Mouse (Mus musculus): ENCODE results near the gene Krtcap3. TPM values are rescaled to one million over a fixed set of nuclear protein-coding genes. Genes with fewer than 3 reads are reported as not detected.
A peak's percentile ranks its signal among the peaks of the same experiment; 100 is the strongest.

The Krtcap3 gene
- polyA plus RNA-seq, 1 experiment from 2014 or later = 6.1 TPM

GRCm38 (mm10) chr5:31221304-31221945, 30.1 kb upstream of the Krtcap3 start:
- H3K4me3 ChIP-seq = peak overlapping the region; percentile 99
- WGBS (ENCODE audit: insufficient replicate concordance) = 12% methylated on average over 11 of the region's 11 CpGs
- peak overlapping the region; percentile 86 for H3K27ac ChIP-seq
- H3K9ac ChIP-seq = peak overlapping the region; percentile 99
- peaks cover 2% of the 10 kb centered on the region for H3K36me3 ChIP-seq
- H3K4me1 ChIP-seq = peaks cover 39% of the 10 kb centered on the region
- no peak for ATAC-seq
- H3K9me3 ChIP-seq (replicated peaks) = no peaks in the 10 kb centered on the region
- H3K4me2 ChIP-seq = peak overlapping the region; percentile 91
- H3K27me3 ChIP-seq (replicated peaks) = no peaks in the 10 kb centered on the region

- Histone ChIP-seq H3K4me2 (no peak overlapping the region), H3K27ac (no peak overlapping the region), H3K27me3 (replicated peaks) (no peaks in the 10 kb centered on the region), H3K36me3 (no peaks in the 10 kb centered on the region), H3K4me1 (peaks cover 27% of the 10 kb centered on the region), H3K9me3 (replicated peaks) (no peaks in the 10 kb centered on the region), H3K9ac (no peak overlapping the region), H3K4me3 (no peak overlapping the region)
- 87% methylated on average over 9 of the region's 9 CpGs for WGBS (ENCODE audit: insufficient replicate concordance)
- no peak for ATAC-seq
These were observed 28.8 kb upstream of the Krtcap3 start for GRCm38 (mm10) chr5:31222696-31223095.

- H3K9me3 ChIP-seq (replicated peaks) = no peaks in the 10 kb centered on the region
- H3K27ac ChIP-seq = no peak overlapping the region
- no peak for ATAC-seq
- H3K27me3 ChIP-seq (replicated peaks) = no peaks in the 10 kb centered on the region
- H3K4me1 ChIP-seq = peaks cover 2% of the 10 kb centered on the region; the same call in 1 of the 2 replicates
- no peak overlapping the region for H3K4me3 ChIP-seq
- no peak overlapping the region for H3K4me2 ChIP-seq
- 61% methylated on average over 1 of the region's 1 CpGs for WGBS (ENCODE audit: insufficient replicate concordance)
- no peak overlapping the region for H3K9ac ChIP-seq
- no peaks in the 10 kb centered on the region for H3K36me3 ChIP-seq
These were observed 24.9 kb upstream of the Krtcap3 start for GRCm38 (mm10) chr5:31226641-31227040.

- H3K9me3 ChIP-seq (replicated peaks) = no peaks in the 10 kb centered on the region
- peak within 1 kb of the TSS; percentile 84 for H3K4me2 ChIP-seq
- H3K27me3 ChIP-seq (replicated peaks) = no peaks in the 10 kb centered on the region
- peak within 1 kb of the TSS; percentile 100 for H3K4me3 ChIP-seq
- under 1% methylated on average over 94 of the region's 103 CpGs for WGBS (ENCODE audit: insufficient replicate concordance)
- H3K27ac ChIP-seq = peak within 1 kb of the TSS; percentile 96
- H3K9ac ChIP-seq = peak within 1 kb of the TSS; percentile 97
- peaks cover 23% of the 10 kb centered on the region for H3K36me3 ChIP-seq
- peak; percentile 94 for ATAC-seq
- peaks cover 15% of the 10 kb centered on the region for H3K4me1 ChIP-seq
These were observed 10.6 kb upstream of the Krtcap3 start, which contains the start of the genes Nrbp1 and Gm9970 for GRCm38 (mm10) chr5:31240637-31241521. Gene Nrbp1, plus strand, starts transcription at chr5:31240864. Gene Gm9970, minus strand, starts transcription at chr5:31241232.

GRCm38 (mm10) chr5:31241522-31242034, 9.9 kb upstream of the Krtcap3 start:
- Histone ChIP-seq H3K9me3 (replicated peaks) (no peaks in the 10 kb centered on the region), H3K9ac (peak overlapping the region; percentile 97), H3K27ac (peak overlapping the region; percentile 96), H3K4me1 (peaks cover 15% of the 10 kb centered on the region), H3K4me3 (peak overlapping the region; percentile 100), H3K4me2 (peak overlapping the region; percentile 84), H3K36me3 (peaks cover 30% of the 10 kb centered on the region), H3K27me3 (replicated peaks) (no peaks in the 10 kb centered on the region)
- WGBS (ENCODE audit: insufficient replicate concordance) = under 1% methylated on average over 13 of the region's 13 CpGs
- ATAC-seq = 0 out of 2 replicates have a peak, but pooled peaks have one; percentile 2

- no peak for ATAC-seq
- 25% methylated on average over 10 of the region's 10 CpGs for WGBS (ENCODE audit: insufficient replicate concordance)
These were observed 9.3 kb upstream of the Krtcap3 start for GRCm38 (mm10) chr5:31242191-31242590.

GRCm38 (mm10) chr5:31250716-31251115, 775 bp upstream of the Krtcap3 start:
- Histone ChIP-seq H3K36me3 (peaks cover 88% of the 10 kb centered on the region), H3K9ac (no peak overlapping the region), H3K9me3 (replicated peaks) (no peaks in the 10 kb centered on the region), H3K27ac (no peak overlapping the region), H3K4me1 (peaks cover 27% of the 10 kb centered on the region), H3K4me2 (peak overlapping the region; percentile 65; the same call in 1 of the 2 replicates), H3K4me3 (no peak overlapping the region), H3K27me3 (replicated peaks) (no peaks in the 10 kb centered on the region)
- WGBS (ENCODE audit: insufficient replicate concordance) = 75% methylated on average over 4 of the region's 4 CpGs
- no peak for ATAC-seq

More at GRCm38 (mm10) chr5:31242191-31242590, 9.3 kb upstream of the Krtcap3 start:
- peaks cover 15% of the 10 kb centered on the region for H3K4me1 ChIP-seq
- H3K4me2 ChIP-seq = peak overlapping the region; percentile 84
- H3K27me3 ChIP-seq (replicated peaks) = no peaks in the 10 kb centered on the region
- peak overlapping the region; percentile 100 for H3K4me3 ChIP-seq
- H3K27ac ChIP-seq = peak overlapping the region; percentile 96; the same call in 1 of the 2 replicates
- peak overlapping the region; percentile 97 for H3K9ac ChIP-seq
- H3K36me3 ChIP-seq = peaks cover 36% of the 10 kb centered on the region
- no peaks in the 10 kb centered on the region for H3K9me3 ChIP-seq (replicated peaks)

- peaks cover 77% of the 10 kb centered on the region for H3K36me3 ChIP-seq
- ATAC-seq = no peak
These were observed 660 bp downstream of the Krtcap3 start for GRCm38 (mm10) chr5:31252151-31252550.

GRCm38 (mm10) chr5:31252795-31253545, 1.5 kb downstream of the Krtcap3 start:
- peaks cover 72% of the 10 kb centered on the region for H3K36me3 ChIP-seq
- no peak overlapping the region for H3K4me2 ChIP-seq
- H3K9me3 ChIP-seq (replicated peaks) = no peaks in the 10 kb centered on the region
- 79% methylated on average over 16 of the region's 16 CpGs for WGBS (ENCODE audit: insufficient replicate concordance)
- H3K4me3 ChIP-seq = no peak overlapping the region
- no peak overlapping the region for H3K27ac ChIP-seq
- H3K9ac ChIP-seq = no peak overlapping the region
- H3K27me3 ChIP-seq (replicated peaks) = no peaks in the 10 kb centered on the region
- peaks cover 27% of the 10 kb centered on the region for H3K4me1 ChIP-seq
- no peak for ATAC-seq

More at GRCm38 (mm10) chr5:31252151-31252550, 660 bp downstream of the Krtcap3 start:
- H3K9me3 ChIP-seq (replicated peaks) = no peaks in the 10 kb centered on the region
- 75% methylated on average over 10 of the region's 10 CpGs for WGBS (ENCODE audit: insufficient replicate concordance)
- H3K27ac ChIP-seq = no peak overlapping the region
- H3K4me3 ChIP-seq = peak overlapping the region; percentile 50
- H3K9ac ChIP-seq = no peak overlapping the region
- H3K27me3 ChIP-seq (replicated peaks) = no peaks in the 10 kb centered on the region
- peaks cover 27% of the 10 kb centered on the region for H3K4me1 ChIP-seq
- H3K4me2 ChIP-seq = peak overlapping the region; percentile 65

GRCm38 (mm10) chr5:31253806-31254205, 2.3 kb downstream of the Krtcap3 start:
- peaks cover 63% of the 10 kb centered on the region for H3K36me3 ChIP-seq
- H3K27ac ChIP-seq = no peak overlapping the region
- no peaks in the 10 kb centered on the region for H3K9me3 ChIP-seq (replicated peaks)
- no peaks in the 10 kb centered on the region for H3K27me3 ChIP-seq (replicated peaks)
- no peak overlapping the region for H3K4me2 ChIP-seq
- no peak overlapping the region for H3K4me3 ChIP-seq
- H3K4me1 ChIP-seq = peaks cover 27% of the 10 kb centered on the region
- WGBS (ENCODE audit: insufficient replicate concordance) = 80% methylated on average over 8 of the region's 8 CpGs
- ATAC-seq = no peak
- no peak overlapping the region for H3K9ac ChIP-seq

GRCm38 (mm10) chr5:31254452-31254851, 3.0 kb downstream of the Krtcap3 start:
- no peak overlapping the region for H3K27ac ChIP-seq
- ATAC-seq = no peak
- peaks cover 27% of the 10 kb centered on the region for H3K4me1 ChIP-seq
- H3K27me3 ChIP-seq (replicated peaks) = no peaks in the 10 kb centered on the region
- H3K4me3 ChIP-seq = no peak overlapping the region
- H3K36me3 ChIP-seq = peaks cover 57% of the 10 kb centered on the region
- no peaks in the 10 kb centered on the region for H3K9me3 ChIP-seq (replicated peaks)
- WGBS (ENCODE audit: insufficient replicate concordance) = 68% methylated on average over 7 of the region's 7 CpGs
- no peak overlapping the region for H3K9ac ChIP-seq
- H3K4me2 ChIP-seq = no peak overlapping the region
